Mouse (Mus musculus): ENCODE results near the gene Tespa1.
A peak's percentile ranks its signal among the peaks of the same experiment; 100 is the strongest.
"Not testable (repeated sequence)": the region's sequence is repeated elsewhere in the genome, so short reads cannot be mapped to it uniquely, and the experiment has no call there.

Gene Tespa1

DNA sequence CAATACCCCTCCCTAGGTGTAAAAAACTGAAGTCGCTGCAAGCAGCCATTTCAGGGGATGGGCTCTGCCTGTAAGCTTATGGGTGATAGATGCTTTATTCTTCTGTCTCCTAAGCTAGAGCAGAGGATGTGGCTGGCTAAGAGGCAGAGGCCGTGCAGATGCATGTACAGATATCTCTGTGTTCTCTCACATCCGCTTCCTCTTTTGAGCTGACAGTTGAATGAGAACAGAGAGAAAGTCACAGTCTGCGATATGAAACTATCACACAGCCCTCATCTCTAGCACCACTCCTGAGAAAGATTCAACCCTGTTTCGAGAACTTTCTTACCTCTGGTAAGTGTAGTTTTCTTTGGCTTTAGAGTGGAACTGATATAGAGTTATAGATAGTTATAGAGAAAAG lies at the start of gene Tespa1:
Tespa1 (plus strand) TSS at position 234 of the 400 bp plus-strand sequence.
- DNase-seq (ENCODE audit: low read depth, low spot score): peak; percentile 89

DNA sequence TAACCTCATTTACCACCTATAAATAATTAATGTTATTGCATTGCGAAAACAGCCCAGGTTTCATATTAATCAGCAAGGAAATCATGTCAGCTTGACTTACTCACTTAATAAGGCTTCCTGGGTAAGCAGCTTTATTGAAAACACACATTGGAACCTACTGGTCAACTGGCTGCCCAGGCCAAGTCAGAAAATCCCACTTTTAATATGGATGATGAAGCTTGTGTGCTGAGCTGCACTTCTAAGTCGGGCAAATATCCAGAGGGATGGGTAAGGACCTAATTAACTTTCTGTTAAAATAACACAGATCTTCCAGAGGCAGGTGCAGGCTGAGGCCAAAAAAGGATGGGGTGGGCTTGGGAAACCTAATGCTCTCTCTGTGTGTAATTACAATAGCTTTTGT lies 46.9 kb upstream of the Tespa1 start:
- no peak for DNase-seq (ENCODE audit: low read depth, low spot score)

DNA sequence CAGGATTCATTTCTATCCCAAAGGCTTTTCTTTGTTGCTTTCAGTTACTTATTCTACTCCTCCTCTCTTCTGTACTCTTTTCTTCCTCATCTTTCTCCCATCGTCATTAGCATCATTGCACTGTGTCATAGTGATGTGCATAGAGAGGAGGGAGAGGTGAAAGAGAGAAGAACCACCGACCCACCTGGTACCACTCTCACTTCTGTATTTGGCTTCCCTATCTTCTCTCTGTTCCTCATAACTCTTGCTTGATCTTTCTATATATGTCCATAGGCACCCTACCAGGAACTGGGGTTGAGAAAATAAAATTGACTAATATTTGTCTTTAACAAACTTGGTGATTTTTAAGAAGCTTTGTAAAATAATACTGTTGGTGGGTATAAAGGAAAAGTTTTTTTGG lies 46.2 kb upstream of the Tespa1 start:
- DNase-seq (ENCODE audit: low read depth, low spot score): peak; percentile 79

DNA sequence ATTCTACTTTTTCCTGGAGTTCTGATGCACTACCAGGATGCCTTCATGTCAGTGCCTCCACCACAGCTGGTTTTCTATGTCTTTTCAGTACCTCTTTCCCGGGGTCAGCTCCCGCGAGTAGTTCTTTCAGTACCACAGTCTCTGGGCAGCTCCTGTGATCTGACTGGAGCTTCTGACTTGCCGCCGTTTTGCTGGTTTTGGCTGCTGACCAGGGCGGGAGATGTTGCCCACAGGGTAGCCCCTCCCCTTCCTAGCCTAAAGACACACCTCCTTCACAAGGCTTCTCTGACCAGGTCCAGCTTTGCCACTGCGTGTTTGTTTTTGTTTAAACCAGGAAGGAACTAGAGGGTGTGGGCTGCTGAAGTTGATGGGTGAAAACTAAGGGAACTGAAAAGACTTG lies 42.6 kb upstream of the Tespa1 start, which contains the start of gene Neurod4:
Neurod4 (minus strand) TSS at position 175 of the 400 bp plus-strand sequence.
- peak; percentile 20 for DNase-seq (ENCODE audit: low read depth, low spot score)

DNA sequence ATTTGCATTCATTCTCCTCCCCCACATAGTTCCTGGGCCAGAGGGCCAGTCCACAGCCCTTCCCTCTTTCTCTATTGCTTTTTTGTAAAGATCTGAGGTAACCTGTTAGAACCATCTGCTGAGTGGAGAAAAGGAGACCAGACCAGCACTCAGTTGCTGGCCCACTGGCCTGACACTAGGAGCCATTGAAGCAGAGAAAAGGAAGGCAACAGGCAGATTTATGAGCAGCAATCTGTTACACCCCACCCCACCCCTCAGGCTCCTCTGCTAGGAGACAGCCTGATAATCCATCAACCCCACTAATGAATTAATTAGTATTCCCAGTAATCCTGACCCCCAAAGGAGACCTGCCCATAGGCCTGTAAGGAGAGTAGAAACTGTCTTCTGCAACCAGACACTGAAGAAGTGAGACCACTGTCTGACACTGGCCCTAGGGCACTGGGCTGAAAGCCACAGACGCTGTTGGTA lies 40.7 kb upstream of the Tespa1 start:
- no peak for DNase-seq (ENCODE audit: low read depth, low spot score)

DNA sequence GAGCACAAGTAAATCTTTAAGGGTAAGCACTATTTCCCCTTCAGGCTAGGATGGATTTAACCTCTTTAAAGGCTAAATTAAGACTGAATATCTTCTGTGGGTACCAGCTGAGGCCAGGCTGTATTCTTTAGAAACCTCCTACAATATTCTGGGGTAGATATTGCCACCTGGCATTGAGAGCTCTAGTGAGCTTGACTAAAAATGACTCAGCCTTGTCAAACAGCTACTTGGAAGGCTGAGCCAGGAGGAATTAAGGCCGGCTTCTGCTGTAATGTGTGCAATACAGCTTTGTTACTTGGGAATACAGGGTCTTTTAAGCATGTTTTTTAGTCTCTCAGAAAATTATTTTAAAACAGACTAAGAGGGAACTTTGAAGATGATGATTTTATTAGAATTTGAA lies 35.5 kb upstream of the Tespa1 start:
- no peak for DNase-seq (ENCODE audit: low read depth, low spot score)

DNA sequence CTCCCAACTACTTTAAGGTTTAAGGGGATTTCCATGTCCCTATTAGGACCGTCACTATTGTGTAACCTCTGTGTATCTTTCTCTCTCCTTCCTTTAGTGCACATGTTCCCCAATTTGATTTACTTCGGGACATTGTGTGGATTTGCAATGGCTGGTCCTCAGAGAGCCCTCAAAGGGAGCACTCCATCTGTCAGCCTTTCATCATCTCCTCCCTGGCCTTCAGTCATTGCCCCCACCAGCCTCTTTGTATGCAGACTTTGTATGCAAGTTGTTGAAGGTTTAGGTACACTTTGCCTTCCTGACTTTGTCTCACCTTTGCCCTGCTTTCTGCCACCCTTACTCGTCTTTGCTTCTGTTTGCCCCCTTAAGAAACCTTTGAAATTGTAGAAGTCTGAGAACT lies 34.7 kb upstream of the Tespa1 start:
- no peak for DNase-seq (ENCODE audit: low read depth, low spot score)

DNA sequence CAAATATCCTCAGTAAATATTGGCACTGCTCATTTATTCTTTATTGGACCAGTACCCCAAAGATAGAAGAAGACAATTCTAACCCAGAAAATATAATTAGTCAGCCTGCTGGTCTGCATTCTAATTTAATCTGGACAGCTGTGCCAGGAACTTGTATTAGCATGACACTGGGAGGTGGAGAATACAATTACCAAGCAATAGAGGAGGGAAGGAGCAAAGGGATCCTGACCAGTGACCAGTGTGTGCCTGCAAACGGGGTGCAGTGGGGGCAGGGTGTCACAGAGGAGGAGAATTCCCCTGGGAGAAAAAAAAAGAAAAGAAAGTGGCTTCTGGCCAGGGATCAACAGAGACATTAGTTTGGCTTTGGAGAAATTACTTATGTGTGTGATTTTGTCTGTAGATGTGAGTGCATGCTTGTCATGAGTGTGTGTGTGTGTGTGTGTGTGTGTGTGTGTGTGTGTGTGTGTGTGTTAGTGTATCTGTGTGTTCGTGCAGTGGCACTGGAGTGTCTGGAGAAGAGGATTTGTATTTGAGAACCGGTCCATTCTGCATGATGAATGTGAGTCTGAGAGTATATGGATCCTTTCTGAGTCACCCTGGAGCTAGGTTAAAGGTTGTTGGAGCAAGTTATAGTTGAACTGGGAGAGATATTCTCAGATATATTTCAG lies 28.8 kb upstream of the Tespa1 start:
- DNase-seq (ENCODE audit: low read depth, low spot score): no peak

DNA sequence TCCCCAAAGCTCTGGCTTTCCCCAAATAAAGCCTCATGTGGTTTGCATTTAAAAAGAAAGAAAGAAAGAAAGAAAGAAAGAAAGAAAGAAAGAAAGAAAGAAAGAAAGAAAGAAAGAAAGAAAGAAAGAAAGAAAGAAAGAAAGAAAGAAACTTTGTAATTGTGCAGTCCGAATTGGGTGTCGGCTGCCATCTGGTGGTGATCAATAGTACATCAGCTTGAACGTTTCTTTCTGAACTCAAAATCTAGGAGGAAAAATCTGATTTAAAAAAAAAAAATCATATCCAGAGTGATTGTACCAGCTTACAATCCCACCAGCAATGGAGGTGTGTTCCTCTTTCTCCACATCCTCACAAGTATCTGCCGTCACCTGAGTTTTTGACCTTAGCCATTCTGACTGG lies 23.9 kb upstream of the Tespa1 start:
- peak; percentile 44 for DNase-seq (ENCODE audit: low read depth, low spot score)

DNA sequence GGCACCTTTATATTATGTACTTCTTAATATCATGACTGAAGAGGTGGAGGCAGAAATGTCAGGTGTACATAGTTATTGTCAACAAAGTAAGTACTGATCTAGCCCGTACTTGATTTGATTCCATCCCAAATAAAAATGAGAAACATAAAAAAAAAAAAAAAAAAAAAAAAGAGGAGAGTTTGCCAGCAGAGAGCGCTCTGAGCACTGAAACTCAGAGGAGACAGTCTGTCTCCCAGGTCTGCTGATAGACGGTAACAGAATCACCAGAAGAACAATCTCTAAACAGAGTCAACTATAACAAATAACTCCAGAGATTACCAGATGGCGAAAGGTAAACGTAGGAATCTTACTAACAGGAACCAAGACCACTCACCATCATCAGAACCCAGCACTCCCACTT lies 18.5 kb upstream of the Tespa1 start:
- DNase-seq (ENCODE audit: low read depth, low spot score): not testable (repeated sequence)

DNA sequence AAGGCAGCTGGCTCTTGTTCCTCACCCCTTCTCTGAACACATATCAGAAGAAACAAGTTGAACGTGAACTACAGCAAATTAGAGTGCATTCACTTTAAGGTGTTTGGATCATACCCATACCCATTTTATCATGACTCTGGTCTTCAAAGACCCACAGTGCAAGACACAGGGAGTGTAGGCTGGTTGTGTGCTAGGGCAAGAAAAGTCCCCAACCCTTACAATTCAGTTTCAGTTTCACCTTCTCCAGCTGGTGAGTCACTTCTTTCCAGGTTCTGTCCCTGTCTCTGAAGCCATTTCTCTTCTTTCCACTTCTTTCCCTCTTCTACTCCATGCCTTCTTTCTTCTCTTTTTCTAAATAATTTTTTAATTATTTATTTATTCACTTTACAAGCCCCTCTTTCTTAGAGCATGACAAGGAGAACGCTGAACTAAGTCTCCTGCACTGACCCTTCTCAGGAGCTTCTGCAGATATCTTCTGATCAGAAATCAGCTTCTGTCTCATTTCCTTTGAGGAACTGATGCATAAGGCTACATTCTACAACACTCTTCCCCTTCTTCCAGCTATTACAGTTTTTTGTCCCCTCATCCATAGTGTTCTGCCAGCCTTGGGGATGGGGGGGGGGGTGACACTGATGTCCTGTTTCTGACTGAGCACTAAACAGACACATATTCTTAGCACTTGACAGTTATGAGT lies 11.0 kb upstream of the Tespa1 start:
- DNase-seq (ENCODE audit: low read depth, low spot score): peak; percentile 55

DNA sequence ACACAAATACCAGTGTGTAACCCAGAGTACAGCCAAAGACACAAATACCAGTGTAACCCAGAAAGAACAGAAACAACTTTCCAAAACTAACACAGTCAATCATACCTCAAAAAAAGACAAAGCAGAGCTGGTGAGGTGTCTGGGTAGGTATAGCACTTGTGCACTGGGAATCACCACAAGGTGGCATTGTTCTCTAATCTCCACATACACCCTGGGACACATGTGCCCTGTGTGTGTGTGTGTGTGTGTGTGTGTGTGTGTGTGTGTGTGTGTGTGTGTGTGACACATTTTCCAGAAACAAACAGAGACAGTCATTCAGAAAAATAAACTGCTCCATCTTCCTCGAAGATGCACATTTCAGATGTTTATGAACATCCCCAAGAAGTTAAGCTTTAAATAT lies 9.1 kb upstream of the Tespa1 start:
- peak; percentile 81 for DNase-seq (ENCODE audit: low read depth, low spot score)

DNA sequence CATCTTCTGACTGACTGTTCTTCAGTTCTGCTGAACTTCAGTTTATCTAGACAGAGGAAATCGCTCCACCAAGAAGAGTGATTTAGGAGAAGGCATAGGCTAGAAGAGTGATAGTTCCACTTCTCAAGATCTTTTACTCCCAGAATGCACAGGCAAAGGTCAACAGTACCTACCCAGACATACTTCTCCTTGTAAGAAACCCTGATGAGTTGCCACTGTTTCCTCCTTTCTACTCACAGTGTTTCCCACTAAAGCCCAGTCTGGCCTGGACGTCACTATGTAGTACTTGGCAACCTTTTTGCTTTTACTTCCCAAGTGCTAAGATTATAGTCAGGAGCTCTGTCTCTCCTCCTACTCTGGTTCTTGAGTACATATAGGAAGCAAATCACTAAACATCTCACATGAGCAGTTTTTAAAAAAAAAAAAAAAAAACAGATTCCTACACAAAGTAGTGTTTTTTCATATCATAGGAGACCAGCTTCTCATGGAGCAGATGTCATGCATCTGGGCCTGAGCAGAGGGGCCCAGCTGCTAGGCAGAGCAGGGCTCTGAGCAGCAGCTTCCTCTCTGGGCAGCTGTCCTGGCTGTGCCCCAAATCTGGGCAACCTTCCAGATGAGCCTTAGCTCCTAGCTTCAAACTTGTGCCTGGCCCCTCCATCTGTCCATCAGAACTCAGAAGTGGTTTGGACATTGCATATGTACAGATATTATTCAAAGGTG lies 8.4 kb upstream of the Tespa1 start:
- DNase-seq (ENCODE audit: low read depth, low spot score): peak; percentile 81

DNA sequence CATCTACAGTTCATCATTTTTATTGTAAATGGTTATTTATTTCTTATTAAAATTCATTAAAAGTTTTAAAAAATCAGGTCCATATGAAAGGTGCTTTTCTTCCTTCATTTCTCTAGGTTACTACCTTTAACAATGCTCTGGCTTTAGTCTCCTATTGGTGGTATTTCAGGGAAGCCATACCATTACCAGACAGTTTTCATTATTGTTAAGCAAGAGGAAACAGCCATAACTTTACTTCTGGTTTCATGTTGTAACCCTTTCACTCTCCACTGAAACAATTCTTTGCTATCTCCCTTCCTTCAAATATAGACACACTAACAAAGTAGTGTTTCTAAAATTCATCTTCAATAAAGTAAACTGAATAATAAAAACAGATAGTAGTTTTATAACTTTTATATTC lies 6.8 kb upstream of the Tespa1 start:
- DNase-seq (ENCODE audit: low read depth, low spot score): peak; percentile 34

DNA sequence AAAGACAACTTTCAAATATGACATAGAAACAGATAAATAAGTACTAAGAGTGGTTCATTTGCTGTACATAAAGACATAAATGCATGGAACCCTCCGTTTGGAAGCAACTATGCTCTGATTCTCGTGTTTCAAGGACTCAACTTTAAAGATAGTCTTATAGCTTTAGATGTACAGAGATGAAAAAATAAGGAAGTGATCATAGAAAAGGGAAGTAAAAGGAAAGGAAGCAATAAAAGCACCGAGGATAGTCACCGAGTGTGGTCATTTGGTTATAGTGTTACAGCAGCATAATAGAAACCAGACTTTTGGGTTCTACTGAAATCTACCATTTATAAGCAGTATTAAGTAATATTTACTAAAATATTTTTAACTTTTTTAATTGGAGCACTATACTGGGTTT lies 4.0 kb upstream of the Tespa1 start:
- DNase-seq (ENCODE audit: low read depth, low spot score): peak; percentile 78

DNA sequence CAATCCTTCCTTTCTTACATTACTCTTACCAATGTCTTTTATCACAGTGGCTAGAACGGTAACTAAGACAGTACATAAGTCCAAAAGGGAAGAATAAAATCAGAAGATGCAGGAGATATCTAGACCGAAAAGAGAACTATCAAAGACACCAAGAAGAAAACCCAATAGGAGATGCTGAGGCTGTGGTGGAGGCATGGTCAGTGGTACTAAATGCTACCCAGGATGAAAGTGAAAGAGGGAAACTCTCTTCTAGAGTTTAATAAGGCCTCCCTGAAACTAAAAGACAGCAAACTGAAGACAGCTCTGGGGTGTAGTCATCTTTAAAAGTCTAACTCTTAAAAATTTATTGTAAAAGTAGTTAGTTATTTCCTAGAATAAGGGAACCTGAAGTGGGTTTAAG lies 2.0 kb upstream of the Tespa1 start:
- peak; percentile 70 for DNase-seq (ENCODE audit: low read depth, low spot score)

DNA sequence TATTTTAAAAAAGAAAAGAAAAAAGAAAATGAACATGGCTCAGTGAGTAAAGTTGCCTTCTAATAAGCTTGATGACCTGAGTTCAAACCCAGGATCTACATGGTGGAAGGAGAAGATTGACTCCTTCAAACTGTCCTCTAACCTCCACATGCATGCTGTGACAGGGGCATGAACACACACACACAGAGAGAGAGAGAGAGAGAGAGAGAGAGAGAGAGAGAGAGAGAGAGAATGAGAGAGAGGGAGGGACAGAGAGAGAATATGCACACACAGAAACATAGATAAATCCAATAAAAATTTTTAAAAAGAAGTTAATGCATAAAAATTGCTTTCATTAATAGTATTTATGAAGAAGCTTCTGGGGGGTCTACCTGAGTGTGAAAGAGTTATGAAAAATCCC lies 608 bp upstream of the Tespa1 start:
- DNase-seq (ENCODE audit: low read depth, low spot score): no peak

DNA sequence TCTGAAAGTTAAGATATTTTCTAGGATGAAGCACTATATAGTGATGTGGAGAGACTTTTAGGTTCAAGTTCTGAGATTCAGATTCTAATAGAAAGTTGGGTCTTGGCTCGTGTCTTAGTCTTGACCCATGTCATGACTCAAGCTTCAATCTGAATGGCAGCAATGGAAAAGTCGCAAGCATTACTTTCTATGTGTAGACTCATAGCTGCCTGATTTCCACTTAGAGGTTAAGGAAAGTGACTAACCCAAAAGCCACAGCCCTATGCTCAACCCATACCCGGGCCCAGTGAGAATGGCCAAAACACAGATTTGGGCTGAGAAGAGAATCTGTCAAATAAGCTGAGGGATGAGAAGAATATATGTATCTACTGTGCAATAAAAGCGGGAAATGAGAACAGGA lies 1.6 kb downstream of the Tespa1 start:
- no peak for DNase-seq (ENCODE audit: low read depth, low spot score)

DNA sequence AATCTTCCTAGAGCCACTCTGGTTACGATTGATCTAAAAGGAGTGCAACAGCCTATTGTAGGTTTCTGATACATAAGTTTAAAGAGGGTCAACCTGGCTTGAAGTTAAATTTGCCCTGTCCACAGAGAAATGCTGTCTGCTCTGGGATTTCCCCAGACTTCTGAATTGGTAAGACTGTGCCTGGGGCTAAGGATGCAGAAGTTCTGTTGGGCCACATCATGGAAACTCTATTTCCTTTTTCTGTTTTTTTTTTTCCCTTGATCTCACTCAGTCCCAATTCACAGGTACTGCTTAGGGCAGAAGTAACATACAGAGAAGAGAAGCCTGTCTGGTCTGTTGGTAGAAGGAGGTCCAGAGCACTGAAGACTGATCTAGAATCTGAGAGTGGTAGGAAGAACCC lies 8.0 kb downstream of the Tespa1 start:
- DNase-seq (ENCODE audit: low read depth, low spot score): no peak

DNA sequence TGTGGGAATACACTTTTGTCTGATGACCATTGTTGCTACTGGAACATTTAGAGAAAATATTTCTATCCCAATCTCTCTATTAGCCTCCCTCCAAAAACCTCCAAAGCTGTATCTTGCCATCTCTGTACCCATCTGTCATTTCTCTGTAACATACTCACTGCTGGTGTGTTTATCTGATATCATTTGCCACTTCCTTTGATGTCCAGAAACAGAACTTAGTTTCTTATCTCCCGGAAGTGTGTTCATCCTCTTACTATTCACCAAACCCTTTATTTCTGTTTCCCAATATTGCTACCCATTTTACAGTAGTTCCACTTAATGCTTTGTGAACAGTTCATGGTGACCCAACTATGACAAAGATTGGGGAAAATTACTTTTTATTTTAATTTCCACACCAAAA lies 13.7 kb downstream of the Tespa1 start:
- no peak for DNase-seq (ENCODE audit: low read depth, low spot score)

DNA sequence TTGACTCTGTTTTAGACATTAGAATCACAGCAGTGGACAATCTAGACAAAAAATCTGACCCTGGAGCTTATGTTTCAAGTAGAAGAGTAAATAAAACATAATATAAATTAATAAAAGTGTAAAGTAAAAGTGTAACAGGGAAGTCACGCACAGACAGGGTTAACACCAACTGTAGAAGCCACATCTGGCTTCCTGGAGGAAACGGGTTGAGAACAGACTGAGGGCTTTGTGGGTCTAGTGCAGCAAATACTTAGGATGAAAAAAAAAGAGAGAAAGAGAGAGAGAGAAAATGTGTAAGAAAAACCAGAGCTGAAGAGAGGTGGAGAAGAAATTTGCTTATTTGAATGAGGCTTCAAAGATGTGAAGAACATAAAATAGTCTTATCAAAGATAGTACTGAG lies 14.9 kb downstream of the Tespa1 start:
- DNase-seq (ENCODE audit: low read depth, low spot score): no peak

DNA sequence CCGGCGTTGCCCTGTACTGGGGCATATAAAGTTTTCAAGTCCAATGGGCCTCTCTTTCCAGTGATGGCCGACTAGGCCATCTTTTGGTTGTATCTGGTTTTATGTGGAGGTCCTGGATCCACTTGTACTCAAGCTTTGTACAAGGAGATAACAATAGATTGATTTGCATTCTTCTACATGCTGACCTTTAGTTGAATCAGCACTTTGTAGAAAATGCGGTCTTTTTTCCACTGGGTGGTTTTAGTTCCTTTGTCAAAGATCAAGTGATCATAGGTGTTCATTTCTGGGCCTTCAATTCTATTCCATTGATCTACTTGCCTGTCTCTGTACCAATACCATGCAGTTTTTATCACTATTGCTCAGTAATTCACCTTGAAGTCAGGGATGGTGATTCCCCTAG lies 17.4 kb downstream of the Tespa1 start:
- DNase-seq (ENCODE audit: low read depth, low spot score): not testable (repeated sequence)

DNA sequence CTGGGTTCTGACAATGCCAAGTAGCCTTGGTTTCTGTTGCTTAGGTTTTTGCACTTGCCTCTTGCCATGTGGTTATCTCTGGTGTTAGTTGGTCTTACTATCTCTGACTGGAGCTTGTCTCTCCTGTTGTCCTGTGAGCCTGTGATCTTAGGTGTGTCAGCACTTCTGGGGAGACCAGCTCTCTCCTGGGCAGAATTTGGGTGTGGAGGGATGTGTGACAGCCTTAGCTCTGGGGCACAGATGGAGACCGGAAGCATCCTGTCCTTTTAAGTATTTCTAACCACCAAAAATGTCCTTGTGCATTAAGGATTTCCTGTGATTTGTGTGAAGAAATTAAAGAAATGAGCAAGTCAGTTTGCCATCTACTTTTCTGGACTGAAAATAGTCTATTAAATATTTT lies 21.4 kb downstream of the Tespa1 start:
- no peak for DNase-seq (ENCODE audit: low read depth, low spot score)
